Mouse (Mus musculus): Measurements from ENCODE around the gene Golga2.

The Golga2 gene

GRCm38 (mm10) chr2:32317791-32318417 lies 30.7 kb downstream of the Golga2 start:
- DNase-seq (ENCODE audit: low read depth), result no peak

- DNase-seq (ENCODE audit: low read depth), result no peak
Measured at GRCm38 (mm10) chr2:32318709-32319585, 31.8 kb downstream of the Golga2 start.

GRCm38 (mm10) chr2:32319586-32320580 lies 32.7 kb downstream of the Golga2 start:
- DNase-seq (ENCODE audit: low read depth), result no peak

- DNase-seq (ENCODE audit: low read depth), result no peak
Measured at GRCm38 (mm10) chr2:32320721-32321120, 33.5 kb downstream of the Golga2 start.

GRCm38 (mm10) chr2:32321591-32322298 lies 34.6 kb downstream of the Golga2 start:
- no peak for DNase-seq (ENCODE audit: low read depth)

GRCm38 (mm10) chr2:32322754-32323741 lies 35.9 kb downstream of the Golga2 start:
- no peak for DNase-seq (ENCODE audit: low read depth)

- DNase-seq (ENCODE audit: low read depth), result no peak
Measured at GRCm38 (mm10) chr2:32324322-32324721, 37.1 kb downstream of the Golga2 start.

GRCm38 (mm10) chr2:32325342-32325741 lies 38.2 kb downstream of the Golga2 start:
- no peak for DNase-seq (ENCODE audit: low read depth)

- no peak for DNase-seq (ENCODE audit: low read depth)
Measured at GRCm38 (mm10) chr2:32327200-32327599, 40.0 kb downstream of the Golga2 start.

GRCm38 (mm10) chr2:32328911-32329460 lies 41.8 kb downstream of the Golga2 start:
- no peak for DNase-seq (ENCODE audit: low read depth)

- no peak for DNase-seq (ENCODE audit: low read depth)
Measured at GRCm38 (mm10) chr2:32329531-32329930, 42.3 kb downstream of the Golga2 start.

GRCm38 (mm10) chr2:32332159-32332558 lies 45.0 kb downstream of the Golga2 start:
- no peak for DNase-seq (ENCODE audit: low read depth)

GRCm38 (mm10) chr2:32335888-32336287 lies 48.7 kb downstream of the Golga2 start:
- DNase-seq (ENCODE audit: low read depth), result no peak

GRCm38 (mm10) chr2:32339912-32340642 lies 52.9 kb downstream of the Golga2 start:
- DNase-seq (ENCODE audit: low read depth), result no peak

- no peak for DNase-seq (ENCODE audit: low read depth)
Measured at GRCm38 (mm10) chr2:32340836-32341633, 53.9 kb downstream of the Golga2 start.

- no peak for DNase-seq (ENCODE audit: low read depth)
Measured at GRCm38 (mm10) chr2:32341634-32341939, 54.4 kb downstream of the Golga2 start.

- no peak for DNase-seq (ENCODE audit: low read depth)
Measured at GRCm38 (mm10) chr2:32342039-32342438, 54.9 kb downstream of the Golga2 start.

- peak; percentile 49 for DNase-seq (ENCODE audit: low read depth)
Measured at GRCm38 (mm10) chr2:32342539-32343350, 55.6 kb downstream of the Golga2 start.

All from 416B (cell line).